Mouse (Mus musculus) layer of hippocampus, adult 2 months (tissue): ENCODE results near the gene 2310034G01Rik. TPM values are rescaled to one million over a fixed set of nuclear protein-coding genes. Genes with fewer than 3 reads are reported as not detected.
A peak's percentile ranks its signal among the peaks of the same experiment; 100 is the strongest.

ENCODE experiments used
- DNase-seq, 2 experiments: peaks; one replicate each; pipeline ENCODE4 v3.0.0; 2022; ENCODE audit warnings: low spot score in 2 of 2
- H3K27ac ChIP-seq: fragments of 200-600 bp; 2 replicates; pipeline ENCODE4 v1.8.1; 2022
- H3K4me3 ChIP-seq: fragments of 200-600 bp; 2 replicates; pipeline ENCODE4 v1.8.1; 2022; ENCODE audit warnings: mild to moderate bottlenecking
- CTCF ChIP-seq: fragments of 200-600 bp; conservative IDR thresholded peaks from 2 replicates; pipeline ENCODE4 v1.8.1; 2022; ENCODE audit warnings: antibody characterized with exemption, mild to moderate bottlenecking, moderate library complexity
- long read RNA-seq, 2 experiments: library from polyadenylated mRNA; stranded (forward); transcript quantifications; one replicate each; pipeline ENCODE4 v2.0.0; 2021; ENCODE audit warnings: borderline mapping rate in 2 of 2
- total RNA-seq, 2 experiments: library from RNA; stranded (reverse); gene quantifications; 2 replicates each; pipeline ENCODE4 v1.2.3; 2021

Gene 2310034G01Rik
- total RNA-seq = 1 to 10 TPM; 1.0 to 1.3 TPM
- long read RNA-seq, experiment 1, partial matches to known transcripts = 1 of 1 reads
- long read RNA-seq, experiment 1, other reads (novel, unspliced or antisense) = 0 of 1 reads
- long read RNA-seq, experiment 2 = 0 reads

- Histone ChIP-seq H3K4me3 (peak within 1 kb of the TSS; percentile 80), H3K27ac (peak within 1 kb of the TSS; percentile 98)
- no peak for DNase-seq
- TF ChIP-seq CTCF = no peak
Observed at GRCm38 (mm10) chr19:46350168-46350932, at the start of gene 2310034G01Rik. Gene 2310034G01Rik, minus strand, starts transcription at chr19:46350302.

- no peak for DNase-seq
- H3K27ac ChIP-seq = no peak overlapping the region; the same call in 1 of the 2 replicates
- no peak for TF ChIP-seq CTCF
- H3K4me3 ChIP-seq = no peak overlapping the region
Observed at GRCm38 (mm10) chr19:46399886-46400285, 49.8 kb upstream of the 2310034G01Rik start.

- H3K27ac ChIP-seq = no peak overlapping the region
- TF ChIP-seq CTCF = no peak
- H3K4me3 ChIP-seq = no peak overlapping the region
- DNase-seq = no peak
Observed at GRCm38 (mm10) chr19:46399372-46399771, 49.3 kb upstream of the 2310034G01Rik start.

GRCm38 (mm10) chr19:46398401-46398800 is 48.3 kb upstream of the 2310034G01Rik start:
- no peak for DNase-seq
- no peak overlapping the region for H3K4me3 ChIP-seq
- no peak overlapping the region for H3K27ac ChIP-seq
- no peak for TF ChIP-seq CTCF

GRCm38 (mm10) chr19:46397436-46398001 is 47.4 kb upstream of the 2310034G01Rik start:
- no peak for TF ChIP-seq CTCF
- Histone ChIP-seq H3K27ac (peak overlapping the region; percentile 93), H3K4me3 (peak overlapping the region; percentile 88)
- DNase-seq = no peak

- peak; percentile 98 for DNase-seq
Observed at GRCm38 (mm10) chr19:46396686-46397435, 46.8 kb upstream of the 2310034G01Rik start, which contains the start of gene Sufu. Gene Sufu, plus strand, starts transcription at chr19:46396896.

GRCm38 (mm10) chr19:46396109-46396508 is 46.0 kb upstream of the 2310034G01Rik start:
- DNase-seq = no peak
- Histone ChIP-seq H3K4me3 (peak overlapping the region; percentile 99), H3K27ac (peak overlapping the region; percentile 98)
- no peak for TF ChIP-seq CTCF

More at GRCm38 (mm10) chr19:46396686-46397435, 46.8 kb upstream of the 2310034G01Rik start, which contains the start of gene Sufu:
- Histone ChIP-seq H3K4me3 (peak within 1 kb of the TSS; percentile 99), H3K27ac (peak within 1 kb of the TSS; percentile 98)
- TF ChIP-seq CTCF = peak; percentile 90

GRCm38 (mm10) chr19:46395109-46396009 is 45.3 kb upstream of the 2310034G01Rik start, which contains the start of gene Actr1a:
Gene Actr1a, minus strand, starts transcription at chr19:46395748.
- peak; percentile 96 to 98 for DNase-seq
- peak within 1 kb of the TSS; percentile 99 for H3K4me3 ChIP-seq
- H3K27ac ChIP-seq = peak within 1 kb of the TSS; percentile 98
- TF ChIP-seq CTCF = no peak

- H3K4me3 ChIP-seq = peak overlapping the region; percentile 99
- no peak for DNase-seq
- no peak for TF ChIP-seq CTCF
- H3K27ac ChIP-seq = peak overlapping the region; percentile 63
Observed at GRCm38 (mm10) chr19:46394712-46395108, 44.6 kb upstream of the 2310034G01Rik start.

- Histone ChIP-seq H3K4me3 (no peak overlapping the region), H3K27ac (no peak overlapping the region)
- TF ChIP-seq CTCF = peak; percentile 77
- DNase-seq = no peak
Observed at GRCm38 (mm10) chr19:46392018-46392417, 41.9 kb upstream of the 2310034G01Rik start.

- no peak for DNase-seq
- peak; percentile 71 for TF ChIP-seq CTCF
- Histone ChIP-seq H3K27ac (no peak overlapping the region), H3K4me3 (no peak overlapping the region)
Observed at GRCm38 (mm10) chr19:46389872-46390271, 39.8 kb upstream of the 2310034G01Rik start.

- no peak for TF ChIP-seq CTCF
- Histone ChIP-seq H3K4me3 (no peak overlapping the region), H3K27ac (no peak overlapping the region)
- no peak for DNase-seq
Observed at GRCm38 (mm10) chr19:46382275-46382674, 32.2 kb upstream of the 2310034G01Rik start.
